In the genomic region with DNA sequence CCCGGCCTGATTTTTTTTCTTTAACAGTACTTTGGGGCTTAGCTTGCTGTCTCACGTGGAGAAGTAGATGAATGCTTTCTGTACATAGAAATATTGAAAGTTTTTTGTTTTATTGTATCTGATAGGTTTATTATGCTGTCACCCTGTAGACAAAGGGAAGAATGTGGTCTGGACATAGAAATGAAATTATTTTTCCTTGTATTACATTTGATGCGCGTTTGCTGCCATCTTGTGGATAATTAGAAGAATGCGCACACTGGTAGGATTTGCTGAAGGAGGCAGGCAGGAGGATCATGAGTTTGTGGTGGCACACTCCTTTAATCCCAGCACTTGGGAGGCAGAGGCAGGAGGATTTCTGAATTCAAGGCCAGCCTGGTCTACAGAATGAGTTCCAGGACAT, we compare ENCODE assay signal across 8 mouse cellular contexts.
DNase-seq lines count a peak whose midpoint lies in the region.

No protein-coding gene starts in this region.

- DNase-seq in 416B (ENCODE audit: low read depth): peak; percentile 49
- DNase-seq in adipocyte (ENCODE audit: low spot score): peak; percentile 41
- DNase-seq in cerebellum, postnatal 25 days: peak; percentile 4 to 17
- peak; percentile 26 for DNase-seq in forelimb bud, embryonic 11.5 days (ENCODE audit: low read depth, low spot score)
- peak; percentile 5 for DNase-seq in hindlimb bud, embryonic 11.5 days (ENCODE audit: extremely low spot score, low read depth, low spot score)
- peak; percentile 26 for DNase-seq in layer of hippocampus, adult 9-10 months (ENCODE audit: low spot score)
- DNase-seq in lung, postnatal 10 days: peak; percentile 18
- peak; percentile 70 for DNase-seq in retina, embryonic 14.5 days (ENCODE audit: low spot score)

Comparison
In these comparisons a context has a peak if more than half of its experiments do, and no peak if none do; other contexts are left out.
1. Peak in every context shown above with its lines: DNase-seq.
2. DNase-seq: peak in every context shown above with its lines; median percentile 70 in retina, embryonic 14.5 days; 49 in 416B; 41 in adipocyte; 26 in forelimb bud, embryonic 11.5 days; 26 in layer of hippocampus, adult 9-10 months; 18 in lung, postnatal 10 days; 10 in cerebellum, postnatal 25 days; 5 in hindlimb bud, embryonic 11.5 days.